Mouse (Mus musculus): ENCODE data around the gene Fbxo45. TPM values are rescaled to one million over a fixed set of nuclear protein-coding genes. Genes with fewer than 3 reads are reported as not detected.
"Not testable (repeated sequence)": the region's sequence is repeated elsewhere in the genome, so short reads cannot be mapped to it uniquely, and the experiment has no call there.

The Fbxo45 gene
- polyA plus RNA-seq, 1 experiment from 2014 or later, result 7.9 TPM

GRCm38 (mm10) chr16:32275830-32276229, 28.9 kb upstream of the Fbxo45 start:
- H3K36me3 ChIP-seq (ENCODE audit: insufficient read depth, low read length), result no peaks in the 10 kb centered on the region
- DNase-seq (ENCODE audit: low spot score) (no peak), ATAC-seq (no peak)
- H3K4me3 ChIP-seq (ENCODE audit: low read depth, low read length), result no peak overlapping the region
- H3K9ac ChIP-seq (replicated peaks; ENCODE audit: low read depth), result no peak overlapping the region
- no peak overlapping the region for H3K4me2 ChIP-seq (replicated peaks; ENCODE audit: low read depth, low read length)
- H3K9me3 ChIP-seq (ENCODE audit: low read length), result no peaks in the 10 kb centered on the region
- H3K4me1 ChIP-seq (ENCODE audit: insufficient read depth, low read depth, low read length), result peaks cover 4% of the 10 kb centered on the region; the same call in 1 of the 2 replicates
- H3K27me3 ChIP-seq (replicated peaks; ENCODE audit: insufficient read depth, low read length), result no peaks in the 10 kb centered on the region
- TF ChIP-seq EP300 (IDR thresholded peaks at IDR 0.05) (no peak), CTCF (IDR thresholded peaks at IDR 0.05) (no peak)
- WGBS, result 63% methylated on average over 1 of the region's 1 CpGs
- no peak overlapping the region for H3K27ac ChIP-seq (ENCODE audit: low read length)

- no peak overlapping the region for H3K27ac ChIP-seq (ENCODE audit: low read length)
- no peak for DNase-seq (ENCODE audit: low spot score)
- no peaks in the 10 kb centered on the region for H3K9me3 ChIP-seq (ENCODE audit: low read length)
- H3K4me3 ChIP-seq (ENCODE audit: low read depth, low read length), result no peak overlapping the region
- ATAC-seq, result no peak
- H3K4me2 ChIP-seq (replicated peaks; ENCODE audit: low read depth, low read length), result no peak overlapping the region
- 80% methylated on average over 6 of the region's 6 CpGs for WGBS
- TF ChIP-seq EP300 (IDR thresholded peaks at IDR 0.05) (no peak), CTCF (IDR thresholded peaks at IDR 0.05) (no peak)
- no peaks in the 10 kb centered on the region for H3K27me3 ChIP-seq (replicated peaks; ENCODE audit: insufficient read depth, low read length)
- no peaks in the 10 kb centered on the region for H3K36me3 ChIP-seq (ENCODE audit: insufficient read depth, low read length)
- peaks cover 4% of the 10 kb centered on the region; the same call in 1 of the 2 replicates for H3K4me1 ChIP-seq (ENCODE audit: insufficient read depth, low read depth, low read length)
- no peak overlapping the region for H3K9ac ChIP-seq (replicated peaks; ENCODE audit: low read depth)
Observed at GRCm38 (mm10) chr16:32275041-32275440, 28.1 kb upstream of the Fbxo45 start.

- DNase-seq (ENCODE audit: low spot score), result peak; percentile 12
- no peak overlapping the region for H3K9ac ChIP-seq (replicated peaks; ENCODE audit: low read depth)
Observed at GRCm38 (mm10) chr16:32273338-32273737, 26.4 kb upstream of the Fbxo45 start.

GRCm38 (mm10) chr16:32271291-32271690, 24.3 kb upstream of the Fbxo45 start, which contains the start of gene Smco1:
TSS of gene Smco1 (plus strand) at chr16:32271468.
- Histone ChIP-seq H3K9ac (replicated peaks; ENCODE audit: low read depth) (no peak within 1 kb of the TSS), H3K36me3 (ENCODE audit: insufficient read depth, low read length) (no peaks in the 10 kb centered on the region), H3K9me3 (ENCODE audit: low read length) (no peaks in the 10 kb centered on the region), H3K27me3 (replicated peaks; ENCODE audit: insufficient read depth, low read length) (no peaks in the 10 kb centered on the region), H3K4me1 (ENCODE audit: insufficient read depth, low read depth, low read length) (no peaks in the 10 kb centered on the region), H3K4me2 (replicated peaks; ENCODE audit: low read depth, low read length) (no peak within 1 kb of the TSS), H3K27ac (ENCODE audit: low read length) (no peak within 1 kb of the TSS), H3K4me3 (ENCODE audit: low read depth, low read length) (no peak within 1 kb of the TSS)
- TF ChIP-seq CTCF (IDR thresholded peaks at IDR 0.05) (no peak), EP300 (IDR thresholded peaks at IDR 0.05) (no peak)
- ATAC-seq (no peak), DNase-seq (ENCODE audit: low spot score) (no peak)
- WGBS, result 78% methylated on average over 11 of the region's 11 CpGs

More at GRCm38 (mm10) chr16:32273338-32273737, 26.4 kb upstream of the Fbxo45 start:
- 45% methylated on average over 9 of the region's 9 CpGs for WGBS
- Histone ChIP-seq H3K4me3 (ENCODE audit: low read depth, low read length) (no peak overlapping the region), H3K4me2 (replicated peaks; ENCODE audit: low read depth, low read length) (no peak overlapping the region), H3K9me3 (ENCODE audit: low read length) (no peaks in the 10 kb centered on the region), H3K27me3 (replicated peaks; ENCODE audit: insufficient read depth, low read length) (no peaks in the 10 kb centered on the region), H3K4me1 (ENCODE audit: insufficient read depth, low read depth, low read length) (peaks cover under 1% of the 10 kb centered on the region; the same call in 1 of the 2 replicates), H3K36me3 (ENCODE audit: insufficient read depth, low read length) (no peaks in the 10 kb centered on the region), H3K27ac (ENCODE audit: low read length) (no peak overlapping the region)
- peak; percentile 57 for TF ChIP-seq CTCF (IDR thresholded peaks at IDR 0.05)
- TF ChIP-seq EP300 (IDR thresholded peaks at IDR 0.05), result no peak
- no peak for ATAC-seq

- not testable (repeated sequence) for DNase-seq (ENCODE audit: low spot score); H3K4me2 ChIP-seq (replicated peaks; ENCODE audit: low read depth, low read length); H3K36me3 ChIP-seq (ENCODE audit: insufficient read depth, low read length); H3K9me3 ChIP-seq (ENCODE audit: low read length); H3K4me1 ChIP-seq (ENCODE audit: insufficient read depth, low read depth, low read length); H3K4me3 ChIP-seq (ENCODE audit: low read depth, low read length); ATAC-seq; H3K27me3 ChIP-seq (replicated peaks; ENCODE audit: insufficient read depth, low read length); H3K9ac ChIP-seq (replicated peaks; ENCODE audit: low read depth); H3K27ac ChIP-seq (ENCODE audit: low read length)
- TF ChIP-seq CTCF (IDR thresholded peaks at IDR 0.05), result peak; percentile 53
- WGBS, result 88% methylated on average over 2 of the region's 2 CpGs
Observed at GRCm38 (mm10) chr16:32264225-32264624, 17.3 kb upstream of the Fbxo45 start.

GRCm38 (mm10) chr16:32246351-32246791, 587 bp downstream of the Fbxo45 start:
- H3K4me1 ChIP-seq (ENCODE audit: insufficient read depth, low read depth, low read length), result no peaks in the 10 kb centered on the region; the same call in 1 of the 2 replicates
- no peaks in the 10 kb centered on the region for H3K36me3 ChIP-seq (ENCODE audit: insufficient read depth, low read length)
- H3K9ac ChIP-seq (replicated peaks; ENCODE audit: low read depth), result peak overlapping the region; percentile 82
- peak overlapping the region; percentile 74 for H3K4me2 ChIP-seq (replicated peaks; ENCODE audit: low read depth, low read length)
- WGBS, result 4% methylated on average over 26 of the region's 41 CpGs
- DNase-seq (ENCODE audit: low spot score) (peak; percentile 62), ATAC-seq (peak; percentile 52)
- H3K27ac ChIP-seq (ENCODE audit: low read length), result peak overlapping the region; percentile 89
- TF ChIP-seq EP300 (IDR thresholded peaks at IDR 0.05) (no peak), CTCF (IDR thresholded peaks at IDR 0.05) (no peak)
- peak overlapping the region; percentile 87 for H3K4me3 ChIP-seq (ENCODE audit: low read depth, low read length)
- H3K9me3 ChIP-seq (ENCODE audit: low read length), result no peaks in the 10 kb centered on the region
- H3K27me3 ChIP-seq (replicated peaks; ENCODE audit: insufficient read depth, low read length), result no peaks in the 10 kb centered on the region

- Histone ChIP-seq H3K4me1 (ENCODE audit: insufficient read depth, low read depth, low read length) (no peaks in the 10 kb centered on the region; the same call in 1 of the 2 replicates), H3K36me3 (ENCODE audit: insufficient read depth, low read length) (no peaks in the 10 kb centered on the region), H3K27me3 (replicated peaks; ENCODE audit: insufficient read depth, low read length) (no peaks in the 10 kb centered on the region), H3K4me3 (ENCODE audit: low read depth, low read length) (no peak overlapping the region), H3K27ac (ENCODE audit: low read length) (no peak overlapping the region), H3K9me3 (ENCODE audit: low read length) (no peaks in the 10 kb centered on the region), H3K9ac (replicated peaks; ENCODE audit: low read depth) (no peak overlapping the region), H3K4me2 (replicated peaks; ENCODE audit: low read depth, low read length) (no peak overlapping the region)
- WGBS, result 75% methylated on average over 3 of the region's 3 CpGs
- DNase-seq (ENCODE audit: low spot score), result no peak
- ATAC-seq, result no peak
- TF ChIP-seq CTCF (IDR thresholded peaks at IDR 0.05) (no peak), EP300 (IDR thresholded peaks at IDR 0.05) (no peak)
Observed at GRCm38 (mm10) chr16:32243901-32244300, 3.1 kb downstream of the Fbxo45 start.

Measured in lung, postnatal 0 days (tissue).